Mouse (Mus musculus): ENCODE measurements around the gene D10Jhu81e. TPM values are rescaled to one million over a fixed set of nuclear protein-coding genes. Genes with fewer than 3 reads are reported as not detected.

Gene D10Jhu81e
- polyA plus RNA-seq, 1 experiment: 60.2 TPM

DNA sequence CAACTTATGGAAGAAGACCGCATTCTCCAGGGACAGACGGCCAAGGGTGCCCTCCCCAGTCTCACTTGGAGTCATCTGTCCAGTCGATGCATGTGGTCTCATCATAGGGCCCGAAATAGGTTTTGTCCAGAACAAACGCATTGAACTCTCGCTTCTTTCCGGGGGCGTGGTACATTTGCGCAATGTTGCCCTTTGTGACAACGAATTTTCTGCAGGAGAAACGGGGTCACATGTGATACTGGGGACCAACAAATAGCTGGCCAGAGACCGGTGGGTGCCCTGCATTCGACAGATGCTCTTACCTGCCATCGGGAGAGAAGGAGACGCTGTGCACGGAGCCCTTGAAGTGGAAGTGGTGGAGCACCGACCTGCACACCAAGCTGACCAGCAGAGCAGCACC is 12.7 kb upstream of the D10Jhu81e start:
- no peak for TF ChIP-seq POLR2A (IDR thresholded peaks at IDR 0.05; ENCODE audit: borderline replicate concordance, extremely low read depth, insufficient read depth, insufficient read length, poor library complexity, severe bottlenecking)
- TF ChIP-seq CTCF (IDR thresholded peaks at IDR 0.05; ENCODE audit: borderline replicate concordance, extremely low read depth, insufficient read depth, insufficient read length): no peak
- DNase-seq (ENCODE audit: low read depth): no peak

DNA sequence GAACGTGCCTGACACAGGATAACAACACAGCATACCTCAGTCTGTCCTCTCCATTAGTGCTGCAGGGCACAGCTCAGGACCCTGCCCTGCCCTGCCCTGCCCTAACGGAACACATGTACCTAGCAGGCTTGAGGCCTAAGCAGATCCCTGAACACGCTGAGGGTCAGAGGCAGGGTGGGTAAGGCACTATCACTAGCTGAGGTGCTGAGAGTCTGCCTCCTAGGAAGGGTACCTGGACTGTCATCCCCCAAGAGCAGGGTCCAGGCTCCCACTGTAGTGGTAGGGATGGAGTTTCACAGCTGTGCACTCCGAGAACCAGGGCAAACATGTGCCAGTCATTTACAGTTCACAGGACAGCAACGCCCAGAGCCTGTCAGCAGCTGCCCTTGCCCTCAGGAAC is 4.9 kb upstream of the D10Jhu81e start:
- TF ChIP-seq POLR2A (IDR thresholded peaks at IDR 0.05; ENCODE audit: borderline replicate concordance, extremely low read depth, insufficient read depth, insufficient read length, poor library complexity, severe bottlenecking): no peak
- no peak for TF ChIP-seq CTCF (IDR thresholded peaks at IDR 0.05; ENCODE audit: borderline replicate concordance, extremely low read depth, insufficient read depth, insufficient read length)
- DNase-seq (ENCODE audit: low read depth): no peak

DNA sequence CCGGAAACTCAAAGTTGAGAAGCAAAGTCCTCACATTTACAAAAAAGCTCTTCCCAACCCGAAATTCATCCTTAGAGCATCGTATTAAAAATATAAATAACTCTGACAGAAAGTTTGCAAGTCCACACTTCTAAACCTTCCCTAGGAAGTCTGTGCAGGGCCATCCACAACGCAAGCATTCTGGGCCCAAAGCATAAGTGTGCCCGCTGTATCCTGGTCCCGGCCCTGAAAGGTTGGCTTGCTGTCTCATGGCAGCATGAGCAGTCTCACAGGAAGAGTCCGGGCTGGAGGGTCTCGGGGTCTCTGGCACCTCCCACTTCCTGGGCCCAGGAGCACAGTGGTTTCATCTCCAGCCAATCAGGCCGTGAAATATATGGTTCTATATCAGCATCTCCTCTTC is 2.0 kb upstream of the D10Jhu81e start:
- TF ChIP-seq POLR2A (IDR thresholded peaks at IDR 0.05; ENCODE audit: borderline replicate concordance, extremely low read depth, insufficient read depth, insufficient read length, poor library complexity, severe bottlenecking) (no peak), CTCF (IDR thresholded peaks at IDR 0.05; ENCODE audit: borderline replicate concordance, extremely low read depth, insufficient read depth, insufficient read length) (no peak)
- no peak for DNase-seq (ENCODE audit: low read depth)

DNA sequence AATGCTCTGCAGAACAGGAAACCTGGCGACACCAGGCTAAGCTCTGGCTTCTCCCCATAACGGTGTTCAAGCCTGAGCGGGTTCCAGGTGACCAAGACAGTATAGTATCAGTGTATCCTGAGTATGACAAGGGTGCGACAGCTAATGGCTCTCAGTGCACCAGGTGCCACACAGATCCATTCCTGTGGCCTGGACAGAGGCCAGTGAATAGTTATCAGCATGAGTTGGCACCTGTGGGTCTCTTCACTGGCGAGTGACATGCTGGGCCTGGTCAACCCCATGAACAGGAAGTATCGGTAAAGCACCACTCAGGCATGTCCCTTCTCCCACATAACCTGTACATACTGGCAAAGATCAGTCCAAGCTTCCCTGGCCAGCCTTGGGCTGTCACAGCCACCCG is 1.5 kb upstream of the D10Jhu81e start:
- no peak for DNase-seq (ENCODE audit: low read depth)
- TF ChIP-seq CTCF (IDR thresholded peaks at IDR 0.05; ENCODE audit: borderline replicate concordance, extremely low read depth, insufficient read depth, insufficient read length) (no peak), POLR2A (IDR thresholded peaks at IDR 0.05; ENCODE audit: borderline replicate concordance, extremely low read depth, insufficient read depth, insufficient read length, poor library complexity, severe bottlenecking) (no peak)

DNA sequence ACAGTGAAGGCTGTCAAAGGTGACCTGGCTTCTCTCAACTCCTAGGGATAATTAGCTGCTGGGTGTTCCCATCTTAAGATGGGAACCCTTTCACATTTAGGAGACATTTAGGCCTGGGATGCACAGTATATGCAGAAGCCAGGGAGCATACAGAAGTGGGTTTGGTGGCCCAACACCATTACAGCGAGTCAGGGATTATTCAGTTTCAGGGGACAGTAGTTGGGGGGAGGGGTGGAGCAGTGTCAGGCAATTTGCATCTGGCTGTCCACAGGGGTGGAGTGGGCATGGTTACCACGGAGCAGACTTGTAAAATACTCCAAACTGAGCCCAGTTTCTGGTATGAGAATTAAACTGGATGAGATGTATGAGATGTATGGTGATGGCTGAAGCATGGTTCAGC is 863 bp upstream of the D10Jhu81e start:
- no peak for DNase-seq (ENCODE audit: low read depth)

DNA sequence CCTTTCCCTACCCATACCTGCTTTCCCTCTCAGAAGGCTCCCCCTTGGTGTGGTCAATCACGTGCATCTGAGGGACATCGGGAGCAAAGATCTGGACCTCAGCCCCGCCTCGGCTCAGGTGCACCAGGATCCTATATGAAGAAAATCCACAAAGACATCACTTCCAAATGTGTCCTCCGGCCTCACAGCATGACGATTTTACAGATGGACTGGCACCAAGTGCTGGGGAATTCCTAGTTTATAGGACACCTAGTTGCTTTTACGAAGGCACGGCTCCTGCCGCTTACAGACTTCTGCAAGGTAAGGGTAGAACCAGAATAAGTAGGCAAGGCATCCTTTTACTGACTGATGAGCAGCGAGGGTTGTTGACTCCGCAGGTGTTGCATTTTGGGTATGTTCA is 790 bp downstream of the D10Jhu81e start:
- no peak for TF ChIP-seq POLR2A (IDR thresholded peaks at IDR 0.05; ENCODE audit: borderline replicate concordance, extremely low read depth, insufficient read depth, insufficient read length, poor library complexity, severe bottlenecking)
- TF ChIP-seq CTCF (IDR thresholded peaks at IDR 0.05; ENCODE audit: borderline replicate concordance, extremely low read depth, insufficient read depth, insufficient read length): no peak
- no peak for DNase-seq (ENCODE audit: low read depth)

More for the DNA sequence above, 863 bp upstream of the D10Jhu81e start:
- TF ChIP-seq POLR2A (IDR thresholded peaks at IDR 0.05; ENCODE audit: borderline replicate concordance, extremely low read depth, insufficient read depth, insufficient read length, poor library complexity, severe bottlenecking): no peak
- TF ChIP-seq CTCF (IDR thresholded peaks at IDR 0.05; ENCODE audit: borderline replicate concordance, extremely low read depth, insufficient read depth, insufficient read length): no peak

DNA sequence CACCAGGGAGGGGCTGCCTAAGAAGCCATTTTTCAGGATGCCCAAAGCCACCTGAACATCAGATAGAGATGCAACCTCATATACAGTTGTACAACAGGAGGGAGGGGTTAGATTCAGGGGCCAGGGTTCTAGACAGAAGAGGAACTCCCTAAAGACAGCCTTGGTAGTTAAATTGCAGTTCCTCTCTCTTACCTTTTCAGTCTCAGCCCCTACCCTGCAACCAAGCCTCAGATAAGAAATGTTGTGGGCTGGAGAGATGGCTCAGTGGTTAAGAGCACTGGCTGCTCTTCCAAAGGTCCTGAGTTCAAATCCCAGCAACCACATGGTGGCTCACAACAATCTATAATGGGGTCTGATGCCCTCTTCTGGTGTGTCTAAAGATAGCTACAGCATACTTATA is 1.8 kb downstream of the D10Jhu81e start:
- no peak for DNase-seq (ENCODE audit: low read depth)
- TF ChIP-seq CTCF (IDR thresholded peaks at IDR 0.05; ENCODE audit: borderline replicate concordance, extremely low read depth, insufficient read depth, insufficient read length) (no peak), POLR2A (IDR thresholded peaks at IDR 0.05; ENCODE audit: borderline replicate concordance, extremely low read depth, insufficient read depth, insufficient read length, poor library complexity, severe bottlenecking) (no peak)

DNA sequence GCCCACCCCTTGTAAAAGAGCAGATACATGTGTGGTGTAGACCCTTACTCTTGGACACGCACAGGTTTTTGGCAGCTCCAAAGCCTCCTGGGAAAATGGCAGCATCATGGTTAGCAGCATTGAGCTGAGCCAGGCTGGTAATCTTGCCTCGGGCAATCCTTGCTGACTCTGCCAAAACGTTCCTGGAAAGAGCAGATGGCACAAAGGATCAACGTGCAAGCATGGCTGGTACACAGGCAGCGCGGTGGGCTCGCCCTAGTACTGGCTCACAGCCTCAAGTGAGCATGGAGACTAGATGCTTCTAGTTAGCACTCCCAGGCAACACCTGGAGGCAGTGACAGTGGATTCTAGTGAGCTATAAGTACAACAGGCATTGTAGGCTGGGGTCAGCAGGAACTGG is 2.2 kb downstream of the D10Jhu81e start:
- TF ChIP-seq POLR2A (IDR thresholded peaks at IDR 0.05; ENCODE audit: borderline replicate concordance, extremely low read depth, insufficient read depth, insufficient read length, poor library complexity, severe bottlenecking): no peak
- no peak for TF ChIP-seq CTCF (IDR thresholded peaks at IDR 0.05; ENCODE audit: borderline replicate concordance, extremely low read depth, insufficient read depth, insufficient read length)
- peak; percentile 65 for DNase-seq (ENCODE audit: low read depth)

DNA sequence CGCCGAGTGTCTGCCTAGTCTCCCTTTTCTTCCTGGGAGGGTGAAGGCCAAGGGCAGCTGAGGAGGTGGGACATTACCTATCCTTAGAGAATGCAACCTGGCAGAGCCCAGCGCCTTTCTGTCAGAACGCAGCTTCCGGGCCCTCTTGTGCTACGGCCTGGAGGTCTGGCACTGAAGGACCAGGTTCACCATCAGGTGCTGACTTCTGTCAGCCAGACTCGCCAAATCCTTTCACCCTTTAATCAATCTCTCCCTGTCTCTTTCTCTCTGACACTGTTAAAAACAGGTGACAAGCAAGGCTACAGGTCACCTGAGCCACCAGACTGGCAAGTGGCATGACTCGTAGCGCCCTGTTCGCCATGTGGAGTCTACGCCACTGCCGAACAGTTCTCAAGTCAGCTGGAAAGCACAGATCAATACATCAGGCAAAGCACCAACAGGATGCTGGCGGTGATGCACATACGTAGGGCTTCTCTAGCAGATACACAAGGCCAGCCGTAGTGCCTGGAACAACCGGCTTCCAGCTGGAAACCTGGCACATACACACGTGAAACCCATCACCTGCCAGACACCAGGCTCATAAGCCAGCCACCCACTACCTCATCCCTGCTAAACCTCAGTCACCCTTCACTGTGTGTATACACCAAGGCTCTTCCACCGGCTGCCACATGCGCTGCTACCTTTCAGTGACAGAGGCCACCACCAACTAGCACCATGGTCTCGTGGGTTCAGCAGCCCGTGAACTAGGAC is 4.2 kb downstream of the D10Jhu81e start:
- TF ChIP-seq POLR2A (IDR thresholded peaks at IDR 0.05; ENCODE audit: borderline replicate concordance, extremely low read depth, insufficient read depth, insufficient read length, poor library complexity, severe bottlenecking) (no peak), CTCF (IDR thresholded peaks at IDR 0.05; ENCODE audit: borderline replicate concordance, extremely low read depth, insufficient read depth, insufficient read length) (no peak)
- DNase-seq (ENCODE audit: low read depth): no peak

DNA sequence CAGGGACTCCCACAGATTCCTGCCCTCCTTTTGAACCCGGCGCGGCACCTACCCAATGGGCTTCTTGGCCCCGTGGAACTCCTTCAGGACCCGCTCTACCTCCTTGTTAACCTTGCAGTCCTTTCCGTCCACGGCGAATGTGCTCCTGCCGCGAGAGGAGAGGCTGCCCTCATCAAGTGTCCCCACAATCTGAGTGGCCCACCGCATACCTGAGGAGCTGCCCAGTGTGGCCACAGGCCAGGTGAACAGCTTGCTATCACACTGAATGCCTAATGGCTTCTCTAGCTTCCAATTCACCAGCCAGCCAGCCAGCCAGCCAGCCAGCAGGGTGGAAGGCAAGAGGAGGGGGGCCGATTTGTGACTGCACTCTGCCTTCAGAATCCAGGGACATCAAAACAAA is 4.8 kb downstream of the D10Jhu81e start:
- no peak for DNase-seq (ENCODE audit: low read depth)
- TF ChIP-seq CTCF (IDR thresholded peaks at IDR 0.05; ENCODE audit: borderline replicate concordance, extremely low read depth, insufficient read depth, insufficient read length) (no peak), POLR2A (IDR thresholded peaks at IDR 0.05; ENCODE audit: borderline replicate concordance, extremely low read depth, insufficient read depth, insufficient read length, poor library complexity, severe bottlenecking) (no peak)

DNA sequence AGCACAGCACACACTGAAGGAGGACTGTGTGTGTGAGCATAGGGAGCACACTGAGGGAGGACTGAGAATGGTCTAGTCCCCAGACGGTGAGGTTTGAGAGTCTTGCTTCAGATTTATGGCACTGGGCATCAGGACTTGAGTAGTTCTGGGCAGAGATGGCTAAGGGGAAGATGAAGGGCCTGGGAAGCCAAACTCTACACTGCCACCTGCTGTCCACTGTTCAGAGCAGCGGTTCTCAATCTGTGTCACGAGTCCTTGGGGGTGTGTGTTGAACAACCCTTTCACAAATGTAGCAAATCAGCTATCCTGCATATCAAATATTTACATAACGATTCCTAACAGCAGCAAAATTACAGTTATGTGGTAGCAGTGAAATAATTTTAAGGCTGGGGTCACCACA is 5.7 kb downstream of the D10Jhu81e start:
- TF ChIP-seq POLR2A (IDR thresholded peaks at IDR 0.05; ENCODE audit: borderline replicate concordance, extremely low read depth, insufficient read depth, insufficient read length, poor library complexity, severe bottlenecking) (no peak), CTCF (IDR thresholded peaks at IDR 0.05; ENCODE audit: borderline replicate concordance, extremely low read depth, insufficient read depth, insufficient read length) (peak; percentile 85)
- peak; percentile 69 for DNase-seq (ENCODE audit: low read depth)

DNA sequence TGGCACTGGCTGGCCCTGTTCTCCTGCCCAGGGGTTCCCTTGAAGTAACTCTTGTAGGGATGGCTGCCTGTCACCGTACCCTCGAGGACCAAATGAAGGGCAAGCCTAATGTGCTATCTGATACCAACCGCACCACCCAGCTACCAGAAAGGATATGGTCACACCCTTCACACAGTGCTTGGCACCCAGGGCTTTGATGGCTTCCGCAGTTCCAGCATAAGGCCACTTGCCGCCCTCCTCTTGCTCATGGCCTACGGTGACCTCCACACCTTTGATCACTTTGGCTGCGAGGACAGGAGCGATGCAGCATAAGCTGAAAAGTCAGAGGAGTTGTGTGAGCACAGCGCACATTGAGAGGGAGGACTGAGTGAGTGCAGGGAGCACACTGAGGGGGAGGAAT is 6.3 kb downstream of the D10Jhu81e start:
- no peak for DNase-seq (ENCODE audit: low read depth)
- TF ChIP-seq CTCF (IDR thresholded peaks at IDR 0.05; ENCODE audit: borderline replicate concordance, extremely low read depth, insufficient read depth, insufficient read length) (no peak), POLR2A (IDR thresholded peaks at IDR 0.05; ENCODE audit: borderline replicate concordance, extremely low read depth, insufficient read depth, insufficient read length, poor library complexity, severe bottlenecking) (no peak)

Measured in brain, embryonic 14.5 days (tissue).